Mouse (Mus musculus) small intestine, adult 2 months (tissue): ENCODE results near the gene Zfp384.

ENCODE experiments used
- CTCF ChIP-seq: fragments of 200-500 bp; IDR thresholded peaks from 2 replicates; pipeline ENCODE4 v1.5.1; 2012; ENCODE audit warnings: low read depth, mild to moderate bottlenecking, control low read depth, inconsistent platforms, low read length, moderate library complexity, mixed read lengths; ENCODE audit not compliant: insufficient replicate concordance, insufficient read length; ENCODE audit errors: extremely low read depth
- POLR2A ChIP-seq: fragments of 200-500 bp; IDR thresholded peaks from 2 replicates; pipeline ENCODE4 v1.6.1; 2012; ENCODE audit warnings: low read depth, mild to moderate bottlenecking, control low read depth, inconsistent platforms, low read length, moderate library complexity

DNA sequence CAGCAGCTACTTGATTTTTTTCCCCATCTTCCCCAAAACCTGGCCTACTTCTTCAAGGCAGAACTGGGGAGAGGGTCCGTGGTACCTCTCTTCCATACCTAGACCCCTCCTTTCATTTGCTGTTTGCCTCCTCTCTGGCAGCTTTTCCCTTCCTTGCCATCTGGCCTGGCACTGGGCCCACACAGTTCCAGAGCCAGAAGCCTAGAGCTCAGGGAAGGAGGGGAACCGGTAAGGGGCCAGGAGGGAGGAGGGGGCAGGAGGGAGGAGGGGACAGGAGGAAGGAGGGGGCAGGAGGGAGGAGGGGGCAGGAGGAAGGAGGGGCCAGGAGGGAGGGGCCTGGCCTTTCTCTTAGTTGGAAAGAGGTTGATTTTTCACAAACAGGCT, 62.9 kb downstream of the Zfp384 start:
- no peak for TF ChIP-seq POLR2A
- no peak for TF ChIP-seq CTCF
